Mouse (Mus musculus): ENCODE data around the gene Chp2.

Chp2 gene

GRCm38 (mm10) chr7:122219315-122219801, at the start of gene Chp2:
TSS of gene Chp2 (plus strand) at chr7:122219496.
- no peak for DNase-seq (ENCODE audit: low read depth)

- DNase-seq (ENCODE audit: low read depth) = no peak
Observed at GRCm38 (mm10) chr7:122170705-122171104, 48.6 kb upstream of the Chp2 start.

GRCm38 (mm10) chr7:122171613-122172012, 47.7 kb upstream of the Chp2 start:
- DNase-seq (ENCODE audit: low read depth) = no peak

- no peak for DNase-seq (ENCODE audit: low read depth)
Observed at GRCm38 (mm10) chr7:122180720-122181119, 38.6 kb upstream of the Chp2 start.

- DNase-seq (ENCODE audit: low read depth) = no peak
Observed at GRCm38 (mm10) chr7:122184569-122184968, 34.7 kb upstream of the Chp2 start.

- DNase-seq (ENCODE audit: low read depth) = no peak
Observed at GRCm38 (mm10) chr7:122186043-122186442, 33.3 kb upstream of the Chp2 start, which contains the start of gene Ern2. TSS of gene Ern2 (minus strand) at chr7:122186207.

GRCm38 (mm10) chr7:122189484-122189883, 29.8 kb upstream of the Chp2 start:
- peak; percentile 78 for DNase-seq (ENCODE audit: low read depth)

- no peak for DNase-seq (ENCODE audit: low read depth)
Observed at GRCm38 (mm10) chr7:122191097-122191496, 28.2 kb upstream of the Chp2 start.

GRCm38 (mm10) chr7:122193919-122194318, 25.4 kb upstream of the Chp2 start:
- DNase-seq (ENCODE audit: low read depth) = no peak

- peak; percentile 8 for DNase-seq (ENCODE audit: low read depth)
Observed at GRCm38 (mm10) chr7:122196771-122197170, 22.5 kb upstream of the Chp2 start.

- peak; percentile 84 for DNase-seq (ENCODE audit: low read depth)
Observed at GRCm38 (mm10) chr7:122197306-122197705, 22.0 kb upstream of the Chp2 start.

- peak; percentile 60 for DNase-seq (ENCODE audit: low read depth)
Observed at GRCm38 (mm10) chr7:122199296-122199695, 20.0 kb upstream of the Chp2 start.

- no peak for DNase-seq (ENCODE audit: low read depth)
Observed at GRCm38 (mm10) chr7:122203936-122204335, 15.4 kb upstream of the Chp2 start.

- no peak for DNase-seq (ENCODE audit: low read depth)
Observed at GRCm38 (mm10) chr7:122206121-122206520, 13.2 kb upstream of the Chp2 start.

GRCm38 (mm10) chr7:122208276-122209021, 10.8 kb upstream of the Chp2 start:
- DNase-seq (ENCODE audit: low read depth) = no peak

- no peak for DNase-seq (ENCODE audit: low read depth)
Observed at GRCm38 (mm10) chr7:122226020-122226742, 6.9 kb downstream of the Chp2 start.

- DNase-seq (ENCODE audit: low read depth) = no peak
Observed at GRCm38 (mm10) chr7:122226744-122227143, 7.4 kb downstream of the Chp2 start.

GRCm38 (mm10) chr7:122229306-122229705, 10.0 kb downstream of the Chp2 start:
- DNase-seq (ENCODE audit: low read depth) = no peak

- no peak for DNase-seq (ENCODE audit: low read depth)
Observed at GRCm38 (mm10) chr7:122229916-122230315, 10.6 kb downstream of the Chp2 start.

- no peak for DNase-seq (ENCODE audit: low read depth)
Observed at GRCm38 (mm10) chr7:122230866-122231265, 11.6 kb downstream of the Chp2 start.

GRCm38 (mm10) chr7:122238939-122239338, 19.6 kb downstream of the Chp2 start:
- DNase-seq (ENCODE audit: low read depth) = no peak

GRCm38 (mm10) chr7:122240413-122241119, 21.3 kb downstream of the Chp2 start:
- DNase-seq (ENCODE audit: low read depth) = peak; percentile 25

All from induced T-regulatory cell, adult 2 months (primary cell).